Mouse (Mus musculus) embryonic facial prominence, embryonic 15.5 days (tissue): ENCODE measurements around the gene Ccser1. TPM values are rescaled to one million over a fixed set of nuclear protein-coding genes. Genes with fewer than 3 reads are reported as not detected.

ENCODE experiments used
- ATAC-seq: fragments of 200-750 bp; cut with Nextera tagmentation; 2 replicates; pipeline ENCODE4 v1.8.0; 2017; ENCODE audit warnings: low read depth, moderate TSS enrichment; ENCODE audit not compliant: insufficient number of reproducible peaks, low FRiP score, low TSS enrichment
- H3K27ac ChIP-seq: fragments of 300-500 bp; sonication (generic); replicated peaks from 2 replicates; pipeline ENCODE4 v1.5.1; 2015; ENCODE audit warnings: mild to moderate bottlenecking, inconsistent platforms
- H3K27me3 ChIP-seq: fragments of 300-500 bp; sonication (generic); 2 replicates; pipeline ENCODE4 v1.6.1; 2015; ENCODE audit warnings: inconsistent platforms
- H3K36me3 ChIP-seq: fragments of 300-500 bp; sonication (generic); 2 replicates; pipeline ENCODE4 v1.6.1; 2015; ENCODE audit warnings: mild to moderate bottlenecking, inconsistent platforms
- H3K4me1 ChIP-seq: fragments of 300-500 bp; sonication (generic); 2 replicates; pipeline ENCODE4 v1.6.1; 2015; ENCODE audit warnings: inconsistent platforms
- H3K4me2 ChIP-seq: fragments of 300-500 bp; sonication (generic); replicated peaks from 2 replicates; pipeline ENCODE4 v1.6.1; 2015; ENCODE audit warnings: mild to moderate bottlenecking, inconsistent platforms
- H3K4me3 ChIP-seq: fragments of 300-500 bp; sonication (generic); replicated peaks from 2 replicates; pipeline ENCODE4 v1.5.1; 2015; ENCODE audit warnings: mild to moderate bottlenecking, inconsistent platforms
- H3K9ac ChIP-seq: fragments of 300-500 bp; sonication (generic); 2 replicates; pipeline ENCODE4 v1.6.1; 2015; ENCODE audit warnings: inconsistent platforms
- H3K9me3 ChIP-seq: fragments of 300-500 bp; sonication (generic); replicated peaks from 2 replicates; pipeline ENCODE4 v1.6.1; 2016; ENCODE audit warnings: inconsistent platforms
- WGBS: fragments of 180-500 bp; shearing (Covaris S2); methylation state at CpG from one replicate; pipeline ENCODE4 v1.1.7; 2015; 5-methylcytosine and 5-hydroxymethylcytosine counted together
- polyA plus RNA-seq: library from polyadenylated mRNA; unstranded; fragments of >200 nt; fragmentation: Nextera tagmentation; extraction: Ambion mirVana; gene quantifications from 2 replicates; pipeline ENCODE4 v1.2.1, GENCODE M21; 2015

The Ccser1 gene
- polyA plus RNA-seq, 1 experiment from 2014 or later: 7.2 TPM

- no peaks in the 10 kb centered on the region for H3K27me3 ChIP-seq
- no peak overlapping the region for H3K4me3 ChIP-seq
- WGBS: 69% methylated on average over 5 of the region's 5 CpGs
- no peak overlapping the region for H3K9ac ChIP-seq
- H3K9me3 ChIP-seq: no peaks in the 10 kb centered on the region
- H3K4me1 ChIP-seq: no peaks in the 10 kb centered on the region
- H3K36me3 ChIP-seq: no peaks in the 10 kb centered on the region
- H3K27ac ChIP-seq: no peak overlapping the region
- no peak overlapping the region for H3K4me2 ChIP-seq
- no peak for ATAC-seq
Observed at GRCm38 (mm10) chr6:61730088-61730880, 550.2 kb downstream of the Ccser1 start.

- WGBS: 55% methylated on average over 1 of the region's 1 CpGs
- ATAC-seq: no peak
- H3K27me3 ChIP-seq: no peaks in the 10 kb centered on the region
Observed at GRCm38 (mm10) chr6:61746346-61746745, 566.2 kb downstream of the Ccser1 start.

DNA sequence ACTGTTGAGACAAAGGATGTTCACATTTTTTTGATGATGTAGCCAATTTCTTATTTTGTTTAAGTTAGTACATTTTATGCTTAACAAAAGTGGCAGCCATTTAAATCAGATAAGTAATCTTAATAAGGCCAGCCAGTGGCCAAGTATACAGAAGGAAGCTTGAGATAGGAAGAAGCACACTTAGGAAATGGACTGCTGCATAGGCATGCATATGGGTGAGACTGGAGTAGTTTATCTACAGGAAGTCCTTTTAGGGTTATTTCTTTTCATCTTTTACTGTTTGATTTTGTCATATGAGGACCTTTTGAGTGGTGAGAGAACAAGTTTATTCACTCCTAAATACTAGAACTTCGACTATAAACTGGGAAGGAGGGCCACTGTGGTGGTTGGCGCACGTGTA, 582.0 kb downstream of the Ccser1 start:
- H3K9ac ChIP-seq: no peak overlapping the region
- H3K27ac ChIP-seq: no peak overlapping the region
- H3K27me3 ChIP-seq: no peaks in the 10 kb centered on the region
- no peak overlapping the region for H3K4me3 ChIP-seq
- H3K36me3 ChIP-seq: no peaks in the 10 kb centered on the region
- H3K4me1 ChIP-seq: no peaks in the 10 kb centered on the region
- no peaks in the 10 kb centered on the region for H3K9me3 ChIP-seq
- WGBS: 91% methylated on average over 3 of the region's 3 CpGs
- no peak for ATAC-seq
- H3K4me2 ChIP-seq: no peak overlapping the region

More at GRCm38 (mm10) chr6:61746346-61746745, 566.2 kb downstream of the Ccser1 start:
- Histone ChIP-seq H3K4me3 (no peak overlapping the region), H3K9ac (no peak overlapping the region), H3K4me2 (no peak overlapping the region), H3K36me3 (no peaks in the 10 kb centered on the region), H3K4me1 (no peaks in the 10 kb centered on the region), H3K27ac (no peak overlapping the region), H3K9me3 (no peaks in the 10 kb centered on the region)

- no peak overlapping the region for H3K9ac ChIP-seq
- H3K36me3 ChIP-seq: no peaks in the 10 kb centered on the region
- H3K27ac ChIP-seq: no peak overlapping the region
- no peak overlapping the region for H3K4me2 ChIP-seq
- H3K4me3 ChIP-seq: no peak overlapping the region
- H3K4me1 ChIP-seq: no peaks in the 10 kb centered on the region
- H3K27me3 ChIP-seq: no peaks in the 10 kb centered on the region
- H3K9me3 ChIP-seq: no peaks in the 10 kb centered on the region
- WGBS: 68% methylated on average over 5 of the region's 5 CpGs
- ATAC-seq: no peak
Observed at GRCm38 (mm10) chr6:61763379-61763778, 583.3 kb downstream of the Ccser1 start.

GRCm38 (mm10) chr6:61765801-61766200, 585.7 kb downstream of the Ccser1 start:
- Histone ChIP-seq H3K4me2 (no peak overlapping the region), H3K4me1 (no peaks in the 10 kb centered on the region), H3K27me3 (no peaks in the 10 kb centered on the region), H3K9ac (no peak overlapping the region), H3K9me3 (no peaks in the 10 kb centered on the region), H3K36me3 (no peaks in the 10 kb centered on the region), H3K4me3 (no peak overlapping the region), H3K27ac (no peak overlapping the region)
- 86% methylated on average over 2 of the region's 2 CpGs for WGBS
- ATAC-seq: no peak

GRCm38 (mm10) chr6:61767151-61767550, 587.0 kb downstream of the Ccser1 start:
- 80% methylated on average over 8 of the region's 8 CpGs for WGBS
- no peak overlapping the region for H3K4me2 ChIP-seq
- H3K36me3 ChIP-seq: no peaks in the 10 kb centered on the region
- H3K9ac ChIP-seq: no peak overlapping the region
- ATAC-seq: no peak
- H3K27ac ChIP-seq: no peak overlapping the region
- H3K9me3 ChIP-seq: no peaks in the 10 kb centered on the region
- H3K4me1 ChIP-seq: no peaks in the 10 kb centered on the region
- H3K4me3 ChIP-seq: no peak overlapping the region
- H3K27me3 ChIP-seq: no peaks in the 10 kb centered on the region

DNA sequence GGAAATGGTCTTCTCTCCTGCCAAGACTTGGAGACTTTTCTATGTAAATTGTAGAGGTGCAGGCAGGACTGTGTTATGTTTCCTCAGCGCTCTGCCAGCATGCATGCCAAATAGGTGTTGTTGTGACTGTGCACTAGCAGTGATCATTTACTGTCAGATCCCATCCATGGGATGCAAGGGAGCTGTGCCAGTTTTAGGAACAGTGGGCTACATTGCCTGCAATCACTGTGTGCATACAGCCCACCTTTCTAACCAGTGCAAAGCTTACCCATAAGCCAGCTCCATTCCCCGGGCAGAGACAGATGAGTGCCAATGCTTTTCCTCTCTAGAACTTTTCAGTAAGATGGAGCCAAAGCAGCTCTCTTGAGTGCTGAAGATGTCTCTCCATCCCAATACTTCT, 606.6 kb downstream of the Ccser1 start:
- 85% methylated on average over 2 of the region's 2 CpGs for WGBS
- no peak for ATAC-seq
- no peaks in the 10 kb centered on the region for H3K27me3 ChIP-seq
- no peaks in the 10 kb centered on the region for H3K4me1 ChIP-seq
- H3K9me3 ChIP-seq: no peaks in the 10 kb centered on the region
- no peak overlapping the region for H3K9ac ChIP-seq
- no peak overlapping the region for H3K4me2 ChIP-seq
- no peak overlapping the region for H3K4me3 ChIP-seq
- no peaks in the 10 kb centered on the region for H3K36me3 ChIP-seq
- no peak overlapping the region for H3K27ac ChIP-seq

GRCm38 (mm10) chr6:61800889-61801288, 620.8 kb downstream of the Ccser1 start:
- H3K9ac ChIP-seq: no peak overlapping the region
- no peak overlapping the region for H3K27ac ChIP-seq
- no peak overlapping the region for H3K4me3 ChIP-seq
- no peaks in the 10 kb centered on the region for H3K36me3 ChIP-seq
- H3K4me2 ChIP-seq: no peak overlapping the region
- no peaks in the 10 kb centered on the region for H3K4me1 ChIP-seq
- 36% methylated on average over 3 of the region's 3 CpGs for WGBS
- ATAC-seq: no peak
- no peaks in the 10 kb centered on the region for H3K27me3 ChIP-seq
- H3K9me3 ChIP-seq: no peaks in the 10 kb centered on the region

DNA sequence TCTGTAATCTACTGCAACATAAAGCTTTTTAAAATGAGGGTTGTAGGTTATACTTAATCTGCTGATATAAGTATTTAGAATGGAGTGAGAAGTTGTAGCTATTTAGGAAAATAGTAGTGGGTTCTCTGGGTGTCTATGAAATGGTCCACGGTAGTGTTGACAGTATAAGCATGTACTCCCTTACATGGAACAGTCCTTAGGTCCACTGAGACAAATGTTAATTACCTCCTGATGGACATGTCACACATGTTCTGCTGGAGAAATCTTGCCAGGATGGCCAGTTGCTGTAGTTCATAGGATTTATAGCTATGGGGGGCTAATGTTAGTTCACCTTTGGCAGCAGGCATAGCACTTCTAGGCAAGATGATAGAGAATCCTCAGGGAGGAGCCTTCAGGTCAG, 625.4 kb downstream of the Ccser1 start:
- Histone ChIP-seq H3K4me2 (no peak overlapping the region), H3K27me3 (no peaks in the 10 kb centered on the region), H3K4me3 (no peak overlapping the region), H3K36me3 (no peaks in the 10 kb centered on the region), H3K9ac (no peak overlapping the region), H3K27ac (no peak overlapping the region), H3K9me3 (no peaks in the 10 kb centered on the region), H3K4me1 (no peaks in the 10 kb centered on the region)
- ATAC-seq: no peak
- WGBS: 82% methylated on average over 1 of the region's 1 CpGs

GRCm38 (mm10) chr6:61817716-61818115, 637.6 kb downstream of the Ccser1 start:
- H3K36me3 ChIP-seq: no peaks in the 10 kb centered on the region
- H3K9ac ChIP-seq: no peak overlapping the region
- H3K9me3 ChIP-seq: no peaks in the 10 kb centered on the region
- H3K27me3 ChIP-seq: no peaks in the 10 kb centered on the region
- no peaks in the 10 kb centered on the region for H3K4me1 ChIP-seq
- ATAC-seq: no peak
- 72% methylated on average over 1 of the region's 1 CpGs for WGBS
- H3K27ac ChIP-seq: no peak overlapping the region
- H3K4me3 ChIP-seq: no peak overlapping the region
- no peak overlapping the region for H3K4me2 ChIP-seq

GRCm38 (mm10) chr6:61876302-61876701, 696.2 kb downstream of the Ccser1 start:
- Histone ChIP-seq H3K9ac (no peak overlapping the region), H3K27ac (no peak overlapping the region), H3K9me3 (no peaks in the 10 kb centered on the region), H3K36me3 (no peaks in the 10 kb centered on the region), H3K27me3 (no peaks in the 10 kb centered on the region), H3K4me1 (no peaks in the 10 kb centered on the region), H3K4me3 (no peak overlapping the region), H3K4me2 (no peak overlapping the region)
- WGBS: 85% methylated on average over 1 of the region's 1 CpGs
- ATAC-seq: no peak

DNA sequence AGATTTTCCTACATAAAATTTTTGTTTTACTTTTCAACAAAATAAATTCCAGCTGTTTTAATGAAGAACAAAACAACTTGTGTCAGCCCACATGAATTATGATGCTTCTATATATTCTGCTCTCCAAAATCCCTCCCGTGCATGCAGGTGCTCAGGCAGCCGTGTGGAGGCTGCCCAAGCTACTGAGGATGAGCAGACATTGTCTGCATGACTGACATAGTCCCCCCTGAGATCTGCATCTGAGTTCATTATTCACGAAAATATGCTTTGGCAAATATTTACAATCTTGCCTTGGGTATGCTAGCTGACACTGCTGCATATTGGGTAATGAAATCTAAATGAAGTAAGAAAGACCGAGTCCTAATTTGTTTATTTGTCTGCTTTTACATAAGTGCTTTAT, 718.1 kb downstream of the Ccser1 start:
- Histone ChIP-seq H3K4me1 (no peaks in the 10 kb centered on the region), H3K4me3 (no peak overlapping the region), H3K4me2 (no peak overlapping the region), H3K9ac (no peak overlapping the region), H3K27me3 (no peaks in the 10 kb centered on the region), H3K27ac (no peak overlapping the region), H3K9me3 (no peaks in the 10 kb centered on the region), H3K36me3 (no peaks in the 10 kb centered on the region)
- ATAC-seq: no peak
- 37% methylated on average over 4 of the region's 4 CpGs for WGBS
